Mouse (Mus musculus): ENCODE measurements at regions not wholly inside any gene's neighbourhood (a gene's known extent, or its start where the extent isn't known, plus 50 kb on each side); places are given as distances from the start of the nearest gene placed in this dataset.

DNA sequence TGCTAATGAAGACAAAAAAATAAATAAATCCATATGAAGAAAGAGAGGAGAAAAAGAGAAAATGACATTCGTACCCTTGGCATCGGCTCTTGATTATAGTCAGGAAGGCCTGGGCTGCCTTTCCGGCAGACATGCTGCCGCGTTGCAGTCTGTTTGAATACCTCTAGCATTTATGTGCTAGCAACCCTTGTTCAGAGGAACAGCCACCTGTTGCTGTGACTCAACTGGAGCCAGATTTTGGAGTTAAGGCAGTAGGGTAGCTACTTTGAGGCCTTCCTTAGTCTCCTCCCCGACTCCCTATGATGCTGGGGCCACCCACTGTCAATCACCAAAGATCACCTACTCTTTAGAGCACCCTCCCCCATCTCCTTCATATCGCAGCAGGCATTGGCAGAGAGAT lies 148.5 kb upstream of the Cops8 start:
- in situ Hi-C loops (cut with MboI, MseI): no loop called here

DNA sequence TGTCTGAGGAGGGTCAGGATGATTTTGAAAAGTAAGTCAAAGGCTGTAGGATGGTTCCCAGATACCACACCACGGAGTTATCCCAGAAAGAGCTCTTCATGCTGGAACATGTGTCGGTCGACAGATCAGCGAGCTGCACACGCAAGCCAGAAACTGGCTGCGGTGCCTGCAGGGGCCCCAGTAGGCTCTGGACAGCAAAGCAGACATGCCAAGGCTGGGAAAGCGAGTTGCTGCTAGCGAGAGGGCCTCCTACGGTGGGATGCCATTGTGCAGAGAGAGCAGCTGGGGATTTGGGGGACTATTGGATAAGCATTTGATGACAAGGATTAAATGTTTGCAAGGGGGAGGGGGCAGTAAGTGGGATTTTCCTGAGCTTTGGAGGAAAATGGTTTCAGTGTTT lies 145.4 kb upstream of the Cops8 start:
- in situ Hi-C loops (cut with MboI, MseI): no loop called here

- in situ Hi-C loops (cut with MboI, MseI): no loop called here
These were observed 144.6 kb upstream of the Cops8 start for GRCm38 (mm10) chr1:90458176-90458575.

- in situ Hi-C loops (cut with MboI, MseI): no loop called here
These were observed 141.1 kb upstream of the Cops8 start for GRCm38 (mm10) chr1:90461699-90462098.

GRCm38 (mm10) chr1:90463302-90463701 lies 139.5 kb upstream of the Cops8 start:
- in situ Hi-C loops (cut with MboI, MseI): no loop called here

GRCm38 (mm10) chr1:90467646-90468045 lies 135.1 kb upstream of the Cops8 start:
- in situ Hi-C loops (cut with MboI, MseI): no loop called here

- in situ Hi-C loops (cut with MboI, MseI): no loop called here
These were observed 131.8 kb upstream of the Cops8 start for GRCm38 (mm10) chr1:90470996-90471395.

- in situ Hi-C loops (cut with MboI, MseI): no loop called here
These were observed 131.0 kb upstream of the Cops8 start for GRCm38 (mm10) chr1:90471806-90472205.

DNA sequence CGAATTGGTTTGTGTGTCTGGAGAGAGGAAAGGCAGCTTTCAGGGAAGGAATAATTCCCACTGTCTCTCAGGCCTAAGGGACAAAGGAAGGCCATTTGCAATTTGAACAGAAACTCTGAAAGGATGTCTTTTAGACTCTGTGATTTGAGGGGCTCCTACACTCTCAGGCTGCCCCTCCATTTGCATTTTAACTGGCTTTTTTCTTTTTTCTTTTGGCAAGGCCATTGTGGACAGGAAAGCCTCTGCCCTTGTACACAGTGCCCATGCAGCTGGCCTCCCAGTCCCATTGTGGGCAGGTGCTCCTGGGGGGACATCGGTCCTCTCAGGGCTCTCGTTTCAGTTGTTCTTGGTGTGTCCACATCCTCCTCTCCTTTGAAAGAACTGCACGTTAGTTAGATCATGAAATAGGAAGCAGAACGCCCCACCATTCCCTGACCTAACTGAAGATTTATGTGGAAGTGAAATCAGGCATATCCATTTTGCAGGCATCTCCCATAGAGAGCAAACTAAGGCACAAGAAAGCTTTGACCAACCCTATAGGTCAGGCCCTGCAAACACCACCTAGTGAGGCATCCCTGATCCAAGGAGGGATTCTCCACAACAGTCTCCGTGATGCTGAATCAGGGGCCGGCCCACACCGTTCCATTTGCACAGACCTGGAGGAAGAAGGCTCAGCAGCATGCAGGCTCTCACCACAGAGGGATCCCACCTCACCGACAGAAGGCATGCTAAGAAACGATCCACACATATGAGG lies 127.5 kb upstream of the Cops8 start:
- in situ Hi-C loops (cut with MboI, MseI): no loop called here

- in situ Hi-C loops (cut with MboI, MseI): no loop called here
These were observed 126.1 kb upstream of the Cops8 start for GRCm38 (mm10) chr1:90476556-90477243.

GRCm38 (mm10) chr1:90478839-90479238 lies 123.9 kb upstream of the Cops8 start:
- in situ Hi-C loops (cut with MboI, MseI): no loop called here

DNA sequence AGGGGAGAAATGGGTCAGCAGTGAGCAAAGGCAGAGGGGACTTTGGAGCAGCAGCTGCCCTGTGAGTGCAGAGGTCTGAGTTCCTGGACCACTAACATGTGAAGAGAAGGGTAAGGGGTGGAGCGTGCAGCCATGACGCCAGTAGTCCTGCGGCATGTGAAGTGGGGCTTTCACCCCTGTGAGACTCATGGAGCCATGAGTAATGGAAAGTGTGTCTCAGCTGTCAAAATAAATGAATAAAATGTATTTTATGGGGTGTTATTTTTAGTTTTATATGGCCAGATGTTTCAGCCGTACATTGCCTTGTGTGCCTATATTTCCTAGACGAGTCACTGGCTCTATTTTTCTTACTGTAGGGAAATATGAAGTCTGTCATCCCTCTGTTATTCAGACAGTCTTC lies 121.5 kb upstream of the Cops8 start:
- in situ Hi-C loops (cut with MboI, MseI): no loop called here

GRCm38 (mm10) chr1:90481708-90482107 lies 121.1 kb upstream of the Cops8 start:
- in situ Hi-C loops (cut with MboI, MseI): no loop called here

GRCm38 (mm10) chr1:90486349-90486839 lies 116.4 kb upstream of the Cops8 start:
- in situ Hi-C loops (cut with MboI, MseI): no loop called here

GRCm38 (mm10) chr1:90487886-90488285 lies 114.9 kb upstream of the Cops8 start:
- in situ Hi-C loops (cut with MboI, MseI): no loop called here

GRCm38 (mm10) chr1:90488991-90489390 lies 113.8 kb upstream of the Cops8 start:
- in situ Hi-C loops (cut with MboI, MseI): no loop called here

- in situ Hi-C loops (cut with MboI, MseI): no loop called here
These were observed 112.4 kb upstream of the Cops8 start for GRCm38 (mm10) chr1:90490335-90490734.

DNA sequence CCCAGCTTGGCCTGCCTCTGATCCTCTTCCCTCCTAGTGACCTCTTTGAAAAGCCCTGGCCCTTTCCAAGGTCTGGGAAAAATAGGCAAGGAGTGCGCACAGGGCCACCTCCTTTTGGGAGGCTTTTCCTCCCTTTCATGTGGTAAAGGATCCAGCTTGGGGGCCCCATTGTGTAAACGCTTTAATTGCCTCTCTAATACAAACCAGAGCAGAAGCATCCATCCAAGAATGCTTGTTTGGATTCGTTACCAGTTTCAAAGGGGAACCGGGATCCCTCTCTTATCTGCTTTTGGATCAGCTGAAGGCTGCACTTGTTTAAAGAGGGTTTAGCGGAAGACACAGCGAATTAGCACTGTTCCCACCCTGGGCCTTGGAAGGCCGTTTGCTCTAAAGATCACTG lies 109.3 kb upstream of the Cops8 start:
- in situ Hi-C loops (cut with MboI, MseI): no loop called here

- in situ Hi-C loops (cut with MboI, MseI): no loop called here
These were observed 107.6 kb upstream of the Cops8 start for GRCm38 (mm10) chr1:90495174-90495573.

GRCm38 (mm10) chr1:90497568-90497967 lies 105.2 kb upstream of the Cops8 start:
- in situ Hi-C loops (cut with MboI, MseI): no loop called here

GRCm38 (mm10) chr1:90501373-90501772 lies 101.4 kb upstream of the Cops8 start:
- in situ Hi-C loops (cut with MboI, MseI): no loop called here

GRCm38 (mm10) chr1:90502371-90502770 lies 100.4 kb upstream of the Cops8 start:
- in situ Hi-C loops (cut with MboI, MseI): no loop called here
